Mouse (Mus musculus) myocyte (in vitro differentiated cells): Measurements from ENCODE around the gene Ddx39. TPM values are rescaled to one million over a fixed set of nuclear protein-coding genes. Genes with fewer than 3 reads are reported as not detected.

Source experiments
- H3K27me3 ChIP-seq: one replicate; pipeline ENCODE4 v1.6.1; 2011; ENCODE audit not compliant: control insufficient read depth, insufficient read depth, insufficient read length
- H3K36me3 ChIP-seq: one replicate; pipeline ENCODE4 v1.6.1; 2011; ENCODE audit not compliant: control insufficient read depth, insufficient read depth
- H3K4me2 ChIP-seq: one replicate; pipeline ENCODE4 v1.6.1; 2011; ENCODE audit warnings: low read depth, control low read depth
- H3K4me3 ChIP-seq: one replicate; pipeline ENCODE4 v1.5.1; 2011; ENCODE audit warnings: mild to moderate bottlenecking, control low read depth, moderate library complexity
- H3K79me2 ChIP-seq: one replicate; pipeline ENCODE4 v1.6.1; 2011; ENCODE audit not compliant: control insufficient read depth, insufficient read depth
- H3ac ChIP-seq: one replicate; pipeline ENCODE4 v1.6.1; 2011; ENCODE audit not compliant: control insufficient read depth, insufficient read length
- CEBPB ChIP-seq: IDR thresholded peaks from 2 replicates; pipeline ENCODE4 v1.6.1; 2011; ENCODE audit warnings: mild to moderate bottlenecking, moderate library complexity; ENCODE audit not compliant: poor library complexity, insufficient read depth, severe bottlenecking
- E2F4 ChIP-seq: IDR thresholded peaks from one replicate; pipeline ENCODE4 v1.6.1; 2011; ENCODE audit warnings: mild to moderate bottlenecking, control low read depth, moderate library complexity; ENCODE audit not compliant: insufficient read depth
- MAX ChIP-seq: IDR thresholded peaks from one replicate; pipeline ENCODE4 v1.6.1; 2011; ENCODE audit warnings: low read depth, mild to moderate bottlenecking, control low read depth
- MYOD1 ChIP-seq, 3 experiments: IDR thresholded peaks; one replicate each; pipeline ENCODE4 v1.6.1; 2011; ENCODE audit warnings: control low read depth in 2 of 3, low read depth in 2 of 3, mild to moderate bottlenecking in 2 of 3, moderate library complexity in 1 of 3; ENCODE audit not compliant: insufficient read length in 2 of 3, control insufficient read depth in 1 of 3
- MYOG ChIP-seq, 3 experiments: IDR thresholded peaks; one replicate each; pipeline ENCODE4 v1.6.1; 2011; ENCODE audit warnings: control low read depth in 2 of 3, low read depth in 2 of 3, mild to moderate bottlenecking in 2 of 3; ENCODE audit not compliant: insufficient read length in 2 of 3, control insufficient read depth in 1 of 3, insufficient read depth in 1 of 3
- POLR2A ChIP-seq: IDR thresholded peaks from one replicate; pipeline ENCODE4 v1.6.1; 2011; ENCODE audit warnings: low read depth, mild to moderate bottlenecking, control low read depth, moderate library complexity; ENCODE audit not compliant: insufficient read length
- POLR2AphosphoS2 ChIP-seq: IDR thresholded peaks from one replicate; pipeline ENCODE4 v1.6.1; 2011; ENCODE audit warnings: low read depth, control low read depth; ENCODE audit not compliant: insufficient read length
- REST ChIP-seq: IDR thresholded peaks from one replicate; pipeline ENCODE4 v1.6.1; 2011; ENCODE audit warnings: mild to moderate bottlenecking, control low read depth, moderate library complexity; ENCODE audit not compliant: insufficient read depth, insufficient read length
- SRF ChIP-seq: IDR thresholded peaks from one replicate; pipeline ENCODE4 v1.6.1; 2011; ENCODE audit warnings: low read depth; ENCODE audit not compliant: control insufficient read depth, insufficient read length
- TCF12 ChIP-seq: IDR thresholded peaks from one replicate; pipeline ENCODE4 v1.6.1; 2011; ENCODE audit warnings: mild to moderate bottlenecking, control low read depth; ENCODE audit not compliant: poor library complexity, insufficient read depth, severe bottlenecking
- TCF3 ChIP-seq: IDR thresholded peaks from one replicate; pipeline ENCODE4 v1.6.1; 2011; ENCODE audit warnings: low read depth, control low read depth; ENCODE audit not compliant: insufficient read length
- USF1 ChIP-seq: IDR thresholded peaks from one replicate; pipeline ENCODE4 v1.6.1; 2011; ENCODE audit warnings: low read depth, mild to moderate bottlenecking, control low read depth, moderate library complexity
- polyA plus RNA-seq: library from polyadenylated mRNA; unstranded; fragments of >200 nt; fragmentation: generic; extraction: Trizol; gene quantifications from one replicate; pipeline ENCODE4 v1.2.1, GENCODE M21; 2012; ENCODE audit warnings: missing spikeins

Ddx39 gene
- polyA plus RNA-seq: 113 TPM

- H3K4me2 ChIP-seq: peak within 1 kb of the TSS; percentile 96
- H3K4me3 ChIP-seq: peak within 1 kb of the TSS; percentile 93
- peak within 1 kb of the TSS; percentile 36 for H3ac ChIP-seq
- no peaks in the 10 kb centered on the region for H3K27me3 ChIP-seq
- H3K79me2 ChIP-seq: peaks cover 47% of the 10 kb centered on the region
- H3K36me3 ChIP-seq: peaks cover 9% of the 10 kb centered on the region
- TF ChIP-seq MYOD1 (IDR thresholded peaks at IDR 0.05; ENCODE audit: control insufficient read depth in 1 of 3, insufficient read length in 2 of 3, low read depth in 2 of 3) (peak in 1 of 3 experiments; percentile 29), MYOG (IDR thresholded peaks at IDR 0.05; ENCODE audit: control insufficient read depth in 1 of 3, insufficient read depth in 1 of 3, insufficient read length in 2 of 3, low read depth in 2 of 3) (no peak), USF1 (peak; percentile 93), REST (no peak), E2F4 (no peak), TCF12 (no peak), POLR2AphosphoS2 (peak; percentile 76), POLR2A (peak; percentile 81), MAX (no peak), SRF (peak; percentile 75)
These were observed at the start of gene Ddx39 for GRCm38 (mm10) chr8:83715031-83715690. Ddx39 (plus strand) TSS chr8:83715177.

GRCm38 (mm10) chr8:83665969-83666865 lies 48.8 kb upstream of the Ddx39 start, which contains the start of gene Ptger1:
Ptger1 (plus strand) TSS chr8:83666678.
- H3K27me3 ChIP-seq: no peaks in the 10 kb centered on the region
- H3K4me3 ChIP-seq: no peak within 1 kb of the TSS
- H3K36me3 ChIP-seq: peaks cover 4% of the 10 kb centered on the region
- H3K4me2 ChIP-seq: peak within 1 kb of the TSS; percentile 4
- H3ac ChIP-seq: no peak within 1 kb of the TSS
- TF ChIP-seq CEBPB: no peak
- no peak for TF ChIP-seq TCF3
- TF ChIP-seq POLR2AphosphoS2: peak; percentile 90
- no peaks in the 10 kb centered on the region for H3K79me2 ChIP-seq

GRCm38 (mm10) chr8:83666866-83667234 lies 48.1 kb upstream of the Ddx39 start:
- Histone ChIP-seq H3K4me2 (peak overlapping the region; percentile 4), H3K4me3 (no peak overlapping the region), H3K27me3 (no peaks in the 10 kb centered on the region), H3K36me3 (peaks cover 4% of the 10 kb centered on the region), H3K79me2 (no peaks in the 10 kb centered on the region), H3ac (no peak overlapping the region)
- TF ChIP-seq TCF3: no peak
- TF ChIP-seq POLR2A: peak; percentile 39

- Histone ChIP-seq H3K4me3 (no peak overlapping the region), H3ac (no peak overlapping the region), H3K27me3 (no peaks in the 10 kb centered on the region), H3K36me3 (peaks cover 4% of the 10 kb centered on the region), H3K79me2 (no peaks in the 10 kb centered on the region), H3K4me2 (no peak overlapping the region)
- TF ChIP-seq SRF (no peak), POLR2AphosphoS2 (peak; percentile 28)
These were observed 47.5 kb upstream of the Ddx39 start for GRCm38 (mm10) chr8:83667526-83667925.

GRCm38 (mm10) chr8:83668010-83668916 lies 46.7 kb upstream of the Ddx39 start:
- Histone ChIP-seq H3K27me3 (no peaks in the 10 kb centered on the region), H3K4me3 (no peak overlapping the region), H3K4me2 (no peak overlapping the region), H3ac (no peak overlapping the region), H3K36me3 (peaks cover 4% of the 10 kb centered on the region), H3K79me2 (no peaks in the 10 kb centered on the region)
- TF ChIP-seq POLR2AphosphoS2 (peak; percentile 47), SRF (no peak), MYOD1 (IDR thresholded peaks at IDR 0.05; ENCODE audit: control insufficient read depth in 1 of 3, insufficient read length in 2 of 3, low read depth in 2 of 3) (no peak), POLR2A (peak; percentile 18)
